Mouse (Mus musculus) intestine, postnatal 0 days (tissue): ENCODE measurements around the gene Ypel1. TPM values are rescaled to one million over a fixed set of nuclear protein-coding genes. Genes with fewer than 3 reads are reported as not detected.

Experiments
- ATAC-seq: fragments of 200-750 bp; cut with Nextera tagmentation; 2 replicates; pipeline ENCODE4 v1.8.0; 2017; ENCODE audit warnings: mild to moderate bottlenecking, moderate TSS enrichment, moderate library complexity
- H3K27ac ChIP-seq: fragments of 300-500 bp; sonication (generic); 2 replicates; pipeline ENCODE4 v1.5.1; 2014; ENCODE audit warnings: mild to moderate bottlenecking, low read depth, low read length, moderate library complexity
- H3K27me3 ChIP-seq: fragments of 300-500 bp; sonication (generic); replicated peaks from 2 replicates; pipeline ENCODE4 v1.6.1; 2014; ENCODE audit warnings: low read length, mixed read lengths; ENCODE audit not compliant: control insufficient read depth, insufficient read depth
- H3K36me3 ChIP-seq: fragments of 300-500 bp; sonication (generic); 2 replicates; pipeline ENCODE4 v1.6.1; 2014; ENCODE audit warnings: mild to moderate bottlenecking, moderate library complexity; ENCODE audit not compliant: control insufficient read depth, insufficient read depth
- H3K4me1 ChIP-seq: fragments of 300-500 bp; sonication (generic); replicated peaks from 2 replicates; pipeline ENCODE4 v1.6.1; 2014; ENCODE audit warnings: antibody characterized with exemption, low read length, mixed read lengths; ENCODE audit not compliant: control insufficient read depth, insufficient read depth
- H3K4me2 ChIP-seq: fragments of 300-500 bp; sonication (generic); replicated peaks from 2 replicates; pipeline ENCODE4 v1.6.1; 2014; ENCODE audit warnings: low read depth, mild to moderate bottlenecking, moderate library complexity
- H3K4me3 ChIP-seq: fragments of 300-500 bp; sonication (generic); 2 replicates; pipeline ENCODE4 v1.5.1; 2014; ENCODE audit warnings: low read depth, low read length
- H3K9ac ChIP-seq: fragments of 300-500 bp; sonication (generic); 2 replicates; pipeline ENCODE4 v1.6.1; 2014; ENCODE audit warnings: mild to moderate bottlenecking, low read depth, low read length
- H3K9me3 ChIP-seq: fragments of 300-500 bp; sonication (generic); 2 replicates; pipeline ENCODE4 v1.6.1; 2016; ENCODE audit warnings: mixed run types; ENCODE audit not compliant: control insufficient read depth
- CTCF ChIP-seq: sonication (generic); IDR thresholded peaks from 2 replicates; pipeline ENCODE4 v1.5.1; 2016; ENCODE audit warnings: low read depth, mild to moderate bottlenecking, control low read depth, antibody characterized with exemption, moderate library complexity
- WGBS: fragments of 180-500 bp; shearing (Covaris S2); extraction: QIAGEN DNeasy Blood & Tissue Kit; methylation state at CpG from one replicate; pipeline ENCODE4 v1.1.7; 2014; 5-methylcytosine and 5-hydroxymethylcytosine counted together
- polyA plus RNA-seq: library from polyadenylated mRNA; unstranded; fragments of >200 nt; fragmentation: Nextera tagmentation; extraction: Ambion mirVana; gene quantifications from 2 replicates; pipeline ENCODE4 v1.2.1, GENCODE M21; 2015

Gene Ypel1
- polyA plus RNA-seq, 1 experiment from 2014 or later, result 3.6 TPM

- WGBS, result 80% methylated on average over 3 of the region's 3 CpGs
- no peak for TF ChIP-seq CTCF
- Histone ChIP-seq H3K9me3 (no peaks in the 10 kb centered on the region), H3K27me3 (no peaks in the 10 kb centered on the region), H3K4me1 (no peaks in the 10 kb centered on the region), H3K9ac (no peak overlapping the region), H3K4me2 (no peak overlapping the region), H3K27ac (no peak overlapping the region), H3K36me3 (peaks cover 73% of the 10 kb centered on the region), H3K4me3 (no peak overlapping the region)
- ATAC-seq, result no peak
Measured at GRCm38 (mm10) chr16:17044320-17044719, 25.2 kb upstream of the Ypel1 start.

- no peak for TF ChIP-seq CTCF
- no peaks in the 10 kb centered on the region for H3K27me3 ChIP-seq
- 74% methylated on average over 3 of the region's 3 CpGs for WGBS
- no peak overlapping the region for H3K4me2 ChIP-seq
- no peak overlapping the region for H3K27ac ChIP-seq
- H3K9me3 ChIP-seq, result no peaks in the 10 kb centered on the region
- H3K4me1 ChIP-seq, result no peaks in the 10 kb centered on the region
- H3K36me3 ChIP-seq, result peaks cover 75% of the 10 kb centered on the region
- no peak overlapping the region for H3K9ac ChIP-seq
- H3K4me3 ChIP-seq, result no peak overlapping the region
- no peak for ATAC-seq
Measured at GRCm38 (mm10) chr16:17045287-17045686, 24.2 kb upstream of the Ypel1 start.

GRCm38 (mm10) chr16:17049886-17050285, 19.6 kb upstream of the Ypel1 start:
- Histone ChIP-seq H3K36me3 (peaks cover 38% of the 10 kb centered on the region), H3K4me3 (no peak overlapping the region), H3K4me1 (no peaks in the 10 kb centered on the region), H3K4me2 (no peak overlapping the region), H3K9me3 (no peaks in the 10 kb centered on the region), H3K27ac (no peak overlapping the region), H3K9ac (no peak overlapping the region), H3K27me3 (no peaks in the 10 kb centered on the region)
- no peak for TF ChIP-seq CTCF
- WGBS, result 95% methylated on average over 1 of the region's 1 CpGs
- ATAC-seq, result no peak

GRCm38 (mm10) chr16:17052087-17052486, 17.4 kb upstream of the Ypel1 start:
- Histone ChIP-seq H3K4me3 (no peak overlapping the region), H3K9me3 (no peaks in the 10 kb centered on the region), H3K27me3 (no peaks in the 10 kb centered on the region), H3K36me3 (peaks cover 27% of the 10 kb centered on the region; the same call in 1 of the 2 replicates), H3K9ac (no peak overlapping the region), H3K4me1 (no peaks in the 10 kb centered on the region), H3K27ac (no peak overlapping the region), H3K4me2 (no peak overlapping the region)
- no peak for TF ChIP-seq CTCF
- WGBS, result 79% methylated on average over 7 of the region's 7 CpGs
- no peak for ATAC-seq

GRCm38 (mm10) chr16:17053903-17054302, 15.6 kb upstream of the Ypel1 start:
- no peak overlapping the region for H3K9ac ChIP-seq
- no peaks in the 10 kb centered on the region for H3K4me1 ChIP-seq
- H3K9me3 ChIP-seq, result no peaks in the 10 kb centered on the region
- H3K27ac ChIP-seq, result no peak overlapping the region
- no peak for ATAC-seq
- TF ChIP-seq CTCF, result no peak
- no peak overlapping the region for H3K4me3 ChIP-seq
- no peak overlapping the region for H3K4me2 ChIP-seq
- WGBS, result 74% methylated on average over 3 of the region's 3 CpGs
- 0 out of 2 replicates have a peak, but pooled peaks cover 11% of the 10 kb centered on the region for H3K36me3 ChIP-seq
- no peaks in the 10 kb centered on the region for H3K27me3 ChIP-seq

GRCm38 (mm10) chr16:17055584-17055983, 13.9 kb upstream of the Ypel1 start:
- H3K27me3 ChIP-seq, result no peaks in the 10 kb centered on the region
- H3K9ac ChIP-seq, result no peak overlapping the region
- TF ChIP-seq CTCF, result no peak
- H3K9me3 ChIP-seq, result no peaks in the 10 kb centered on the region
- WGBS, result 74% methylated on average over 3 of the region's 3 CpGs
- no peak overlapping the region for H3K27ac ChIP-seq
- H3K36me3 ChIP-seq, result no peaks in the 10 kb centered on the region
- no peaks in the 10 kb centered on the region for H3K4me1 ChIP-seq
- no peak overlapping the region for H3K4me2 ChIP-seq
- ATAC-seq, result no peak
- no peak overlapping the region for H3K4me3 ChIP-seq

- Histone ChIP-seq H3K4me1 (0 out of 2 replicates have a peak, but pooled peaks cover 4% of the 10 kb centered on the region), H3K9me3 (no peaks in the 10 kb centered on the region), H3K4me2 (no peak overlapping the region), H3K36me3 (no peaks in the 10 kb centered on the region), H3K27ac (no peak overlapping the region), H3K4me3 (no peak overlapping the region), H3K9ac (no peak overlapping the region), H3K27me3 (no peaks in the 10 kb centered on the region)
- no peak for ATAC-seq
- 36% methylated on average over 1 of the region's 1 CpGs for WGBS
- TF ChIP-seq CTCF, result no peak
Measured at GRCm38 (mm10) chr16:17062338-17062737, 7.2 kb upstream of the Ypel1 start.
